Mouse (Mus musculus) WW6 (cell line): Measurements from ENCODE around the gene Tnf.

Source experiments
- DNase-seq: peaks from one replicate; pipeline ENCODE4 v3.0.0-alpha.2; 2013; ENCODE audit warnings: low read depth, low spot score

Tnf gene

GRCm38 (mm10) chr17:35174201-35174977 is 27.4 kb downstream of the Tnf start:
- no peak for DNase-seq

- no peak for DNase-seq
These were observed 28.5 kb downstream of the Tnf start for GRCm38 (mm10) chr17:35173329-35173728.

GRCm38 (mm10) chr17:35172445-35173234 is 29.2 kb downstream of the Tnf start:
- no peak for DNase-seq

GRCm38 (mm10) chr17:35168541-35169207 is 33.1 kb downstream of the Tnf start:
- DNase-seq, result no peak

GRCm38 (mm10) chr17:35167794-35168193 is 34.0 kb downstream of the Tnf start:
- no peak for DNase-seq

GRCm38 (mm10) chr17:35166352-35167035 is 35.3 kb downstream of the Tnf start:
- DNase-seq, result peak; percentile 86

- no peak for DNase-seq
These were observed 36.2 kb downstream of the Tnf start for GRCm38 (mm10) chr17:35165451-35166155.

- peak; percentile 96 for DNase-seq
These were observed 37.0 kb downstream of the Tnf start, which contains the start of gene Prrc2a for GRCm38 (mm10) chr17:35164568-35165450. Prrc2a (minus strand) TSS chr17:35164897.

- no peak for DNase-seq
These were observed 37.6 kb downstream of the Tnf start for GRCm38 (mm10) chr17:35164218-35164567.

- no peak for DNase-seq
These were observed 38.3 kb downstream of the Tnf start for GRCm38 (mm10) chr17:35163326-35164081.

- no peak for DNase-seq
These were observed 39.1 kb downstream of the Tnf start for GRCm38 (mm10) chr17:35162730-35163129.

GRCm38 (mm10) chr17:35162121-35162520 is 39.7 kb downstream of the Tnf start:
- DNase-seq, result no peak

GRCm38 (mm10) chr17:35161421-35161820 is 40.4 kb downstream of the Tnf start:
- DNase-seq, result no peak

GRCm38 (mm10) chr17:35159638-35160037 is 42.2 kb downstream of the Tnf start:
- DNase-seq, result no peak

- DNase-seq, result no peak
These were observed 42.8 kb downstream of the Tnf start for GRCm38 (mm10) chr17:35158850-35159593.

GRCm38 (mm10) chr17:35157661-35158175 is 44.1 kb downstream of the Tnf start:
- no peak for DNase-seq

GRCm38 (mm10) chr17:35157254-35157653 is 44.6 kb downstream of the Tnf start:
- no peak for DNase-seq

GRCm38 (mm10) chr17:35156461-35157200 is 45.2 kb downstream of the Tnf start:
- DNase-seq, result no peak
